Mouse (Mus musculus) C2C12 (cell line): ENCODE measurements around the gene Zfyve21.

Experiments used
- CEBPB ChIP-seq: IDR thresholded peaks from one replicate; pipeline ENCODE4 v1.6.1; 2011; ENCODE audit warnings: low read depth, mild to moderate bottlenecking, control low read depth, moderate library complexity
- CTCF ChIP-seq: IDR thresholded peaks from one replicate; pipeline ENCODE4 v1.5.1; 2011; ENCODE audit not compliant: control insufficient read depth, insufficient read depth, insufficient read length
- MAX ChIP-seq: IDR thresholded peaks from one replicate; pipeline ENCODE4 v1.6.1; 2011; ENCODE audit warnings: mild to moderate bottlenecking, control low read depth
- MYOD1 ChIP-seq: IDR thresholded peaks from one replicate; pipeline ENCODE4 v1.6.1; 2011; ENCODE audit warnings: low read depth; ENCODE audit not compliant: control insufficient read depth, insufficient read length
- MYOG ChIP-seq: IDR thresholded peaks from one replicate; pipeline ENCODE4 v1.6.1; 2011; ENCODE audit not compliant: control insufficient read depth, insufficient read length; ENCODE audit errors: extremely low read depth
- USF1 ChIP-seq: IDR thresholded peaks from one replicate; pipeline ENCODE4 v1.6.1; 2011; ENCODE audit warnings: low read depth, mild to moderate bottlenecking, control low read depth, moderate library complexity

DNA sequence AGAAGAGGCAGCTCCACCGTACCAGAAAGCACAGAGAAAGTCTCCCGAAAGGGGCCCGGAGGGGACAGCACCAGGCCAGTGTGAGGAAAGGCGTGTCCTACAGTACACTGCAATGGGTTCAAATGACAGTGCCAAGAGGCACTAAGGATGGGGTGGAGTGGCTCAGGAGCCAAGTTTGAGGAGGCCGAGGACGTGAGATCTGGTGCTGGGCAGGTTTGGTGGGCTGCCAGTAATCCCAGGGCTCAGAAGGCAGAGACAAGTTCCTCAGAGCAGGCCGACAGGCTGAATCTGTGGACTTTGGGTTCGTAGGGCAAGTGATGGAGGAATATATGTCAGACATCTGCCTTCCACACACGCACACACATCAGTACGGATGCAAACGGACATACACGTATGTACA, 1.4 kb upstream of the Zfyve21 start:
- TF ChIP-seq CTCF = no peak
- TF ChIP-seq CEBPB = no peak
- no peak for TF ChIP-seq MYOD1
- no peak for TF ChIP-seq USF1
- TF ChIP-seq MAX = no peak
- no peak for TF ChIP-seq MYOG
